In genomic region chr3:122046187-122046620, GRCm38 (mm10) we compare ENCODE assay signal across 9 mouse cellular contexts. TPM values are rescaled to one million over a fixed set of nuclear protein-coding genes. Genes with fewer than 3 reads are reported as not detected.
DNase-seq lines count a peak whose midpoint lies in the region; ATAC-seq lines count a peak whose summit lies in the region.
"Had no signal": no experiment of that assay in that cellular context is flagged by ENCODE, and none has a peak within 500 bp of the region (broad histone marks: within the 10 kb centered on the region; RNA-seq: fewer than 3 reads in every experiment).

No protein-coding gene starts in this region.

- H3K27ac ChIP-seq in forebrain, embryonic 13.5 days, result no peak overlapping the region
- no peak overlapping the region for H3K27ac ChIP-seq in hindbrain, embryonic 14.5 days

- no peak for ATAC-seq in megakaryocyte, adult 5-6 weeks (ENCODE audit: poor library complexity, severe bottlenecking)
- peak; percentile 66 for ATAC-seq in forebrain, embryonic 13.5 days
- peak; percentile 70 for ATAC-seq in hindbrain, embryonic 14.5 days (ENCODE audit: low FRiP score)

- H3K36me3 ChIP-seq in megakaryocyte, embryonic 14.5 days (replicated peaks; ENCODE audit: low read length), result no peaks in the 10 kb centered on the region
- H3K36me3 ChIP-seq in forebrain, embryonic 13.5 days (ENCODE audit: poor library complexity, severe bottlenecking), result no peaks in the 10 kb centered on the region
- H3K36me3 ChIP-seq in hindbrain, embryonic 14.5 days (replicated peaks; ENCODE audit: control insufficient read depth, insufficient read depth), result no peaks in the 10 kb centered on the region
- H3K36me3 ChIP-seq: G1E had no signal

- H3K9ac ChIP-seq in forebrain, embryonic 13.5 days, result no peak overlapping the region
- no peak overlapping the region for H3K9ac ChIP-seq in hindbrain, embryonic 14.5 days

- H3K27me3 ChIP-seq in megakaryocyte, embryonic 14.5 days (replicated peaks), result no peaks in the 10 kb centered on the region
- peaks cover 91% of the 10 kb centered on the region for H3K27me3 ChIP-seq in forebrain, embryonic 13.5 days
- peaks cover 48% of the 10 kb centered on the region for H3K27me3 ChIP-seq in hindbrain, embryonic 14.5 days (ENCODE audit: control insufficient read depth, insufficient read depth, low read length)

- peak; percentile 81 for DNase-seq in hindbrain, embryonic 14.5 days (ENCODE audit: low spot score)
- DNase-seq in lung, postnatal 4 days, result peak; percentile 72
- no peak for DNase-seq in MN1 (ENCODE audit: low spot score)
- DNase-seq in thymus, postnatal 10 days (ENCODE audit: low spot score in 2 of 2), result no peak
- no peak for DNase-seq in right cerebral cortex, adult 2 months (ENCODE audit: low spot score in 2 of 2)

- H3K4me1 ChIP-seq in megakaryocyte, embryonic 14.5 days, result peaks cover 96% of the 10 kb centered on the region
- H3K4me1 ChIP-seq in forebrain, embryonic 13.5 days, result peaks cover 63% of the 10 kb centered on the region
- H3K4me1 ChIP-seq in hindbrain, embryonic 14.5 days (replicated peaks; ENCODE audit: control insufficient read depth, insufficient read depth, low read length), result peaks cover 41% of the 10 kb centered on the region

- H3K9me3 ChIP-seq in megakaryocyte, embryonic 14.5 days, result no peaks in the 10 kb centered on the region
- no peaks in the 10 kb centered on the region for H3K9me3 ChIP-seq in forebrain, embryonic 13.5 days (replicated peaks)
- no peaks in the 10 kb centered on the region for H3K9me3 ChIP-seq in hindbrain, embryonic 14.5 days (ENCODE audit: control insufficient read depth, low read length)
- H3K9me3 ChIP-seq: G1E had no signal

- H3K4me2 ChIP-seq in forebrain, embryonic 13.5 days, result peak overlapping the region; percentile 27
- H3K4me2 ChIP-seq in hindbrain, embryonic 14.5 days (replicated peaks), result peak overlapping the region; percentile 19

- peak overlapping the region; percentile 11 for H3K4me3 ChIP-seq in megakaryocyte, embryonic 14.5 days (replicated peaks)
- no peak overlapping the region for H3K4me3 ChIP-seq in forebrain, embryonic 13.5 days
- no peak overlapping the region for H3K4me3 ChIP-seq in hindbrain, embryonic 14.5 days (replicated peaks; ENCODE audit: low read length)

- WGBS in forebrain, embryonic 13.5 days, result under 1% methylated on average over 10 of the region's 10 CpGs
- 3% methylated on average over 10 of the region's 10 CpGs for WGBS in hindbrain, embryonic 14.5 days

RNA-seq across cellular contexts. Expression of gene Abca4, which starts 2.0 kb away (rescaled TPM):
- 29.2 and 35.1 TPM in 2 replicates for polyA plus RNA-seq in megakaryocyte, embryonic 14.5 days (2012; ENCODE audit: insufficient read depth, low replicate concordance)
- 0.91 and 1.4 TPM in 2 replicates for total RNA-seq in megakaryocyte, adult 5-6 weeks (2015)
- 0.57 and 0.92 TPM in 2 replicates for total RNA-seq in megakaryocyte, adult 5-6 weeks (2017)
- 0.72 and 0.92 TPM in 2 replicates for polyA plus RNA-seq in forebrain, embryonic 13.5 days (2015; fragmentation: Nextera tagmentation; extraction: Ambion mirVana)
- 4.1 and 5.1 TPM in 2 replicates for polyA plus RNA-seq in hindbrain, embryonic 14.5 days (2014; fragmentation: Nextera tagmentation; extraction: Ambion mirVana)

Comparison
In these comparisons a context has a peak if more than half of its experiments do, and no peak if none do; other contexts are left out.
1. DNase-seq: peak in hindbrain, embryonic 14.5 days (single experiment) and lung, postnatal 4 days (2 of 2); none in MN1 (single experiment), thymus, postnatal 10 days (0 of 2) and right cerebral cortex, adult 2 months (0 of 2).